Mouse (Mus musculus) bone marrow macrophage, adult 2 months (primary cell): Measurements from ENCODE around the gene Kat7.

Experiments used
- CTCF ChIP-seq: IDR thresholded peaks from 2 replicates; pipeline ENCODE4 v1.5.1; 2012; ENCODE audit warnings: low read depth, mild to moderate bottlenecking, low read length, moderate library complexity
- POLR2A ChIP-seq: IDR thresholded peaks from 2 replicates; pipeline ENCODE4 v1.6.1; 2012; ENCODE audit warnings: mild to moderate bottlenecking, low read depth, low read length, borderline replicate concordance

DNA sequence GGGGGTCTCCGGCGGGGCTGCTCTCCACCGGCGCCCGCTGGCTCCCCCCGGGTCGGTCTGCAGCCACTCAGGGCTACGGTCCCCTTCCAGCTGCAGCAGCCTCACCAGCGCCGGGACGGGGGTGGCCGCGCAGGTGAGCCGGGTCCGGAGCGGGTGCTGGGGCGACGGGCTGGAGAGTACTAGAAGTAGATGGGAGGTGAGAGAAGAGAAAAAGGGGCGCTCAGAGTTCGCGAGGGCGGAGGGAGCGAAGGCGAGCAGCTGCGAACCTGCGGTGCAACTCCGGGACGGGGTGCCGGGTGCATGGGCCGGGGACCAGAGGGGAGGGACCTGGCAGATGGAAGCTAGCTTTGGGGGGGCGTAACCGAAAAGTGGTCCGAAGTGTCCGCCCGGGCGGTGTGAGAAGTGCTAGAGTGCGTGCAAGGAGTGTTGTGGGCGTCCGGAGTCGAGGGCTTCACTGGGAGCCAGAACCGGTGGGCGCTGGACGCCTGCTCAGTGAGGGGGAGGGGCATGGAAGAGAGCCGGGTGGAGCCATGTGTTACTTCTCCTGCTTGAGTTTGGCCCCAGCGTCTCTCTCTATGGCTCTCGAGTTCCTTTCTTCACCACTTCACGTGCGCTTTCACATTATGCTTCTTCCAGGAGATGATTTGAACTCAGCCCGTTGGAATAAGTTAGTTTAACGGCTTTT is 27.2 kb upstream of the Kat7 start:
- TF ChIP-seq POLR2A: no peak
- no peak for TF ChIP-seq CTCF
